Mouse (Mus musculus): ENCODE results near the gene Denr.

DNA sequence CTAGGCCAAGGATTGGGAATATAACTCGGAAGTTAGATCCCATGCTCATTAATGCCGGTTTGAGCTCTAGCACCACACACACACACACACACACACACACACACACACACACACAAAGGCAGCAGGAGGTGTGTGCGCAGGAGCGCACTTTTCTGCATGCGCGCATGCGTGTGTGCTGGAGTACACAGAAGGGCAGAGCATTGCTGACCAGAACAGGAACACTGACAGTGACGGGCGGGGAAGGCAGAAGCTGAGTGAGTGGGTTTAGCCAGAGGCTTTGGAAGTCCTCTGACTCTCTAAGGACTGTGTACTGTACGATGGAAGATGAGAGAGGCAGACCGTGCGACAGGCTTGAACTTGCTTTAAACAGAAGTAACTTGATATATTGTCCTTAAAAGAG is 26.6 kb downstream of the Denr start:
- TF ChIP-seq CTCF (IDR thresholded peaks at IDR 0.05; ENCODE audit: low read depth, low read length) (no peak), GATA1 (IDR thresholded peaks at IDR 0.05; ENCODE audit: borderline replicate concordance, low read length) (no peak)
